Mouse (Mus musculus): ENCODE results near the gene Pnisr. TPM values are rescaled to one million over a fixed set of nuclear protein-coding genes. Genes with fewer than 3 reads are reported as not detected.

Gene Pnisr
- 48.3 TPM for polyA plus RNA-seq (2021)

DNA sequence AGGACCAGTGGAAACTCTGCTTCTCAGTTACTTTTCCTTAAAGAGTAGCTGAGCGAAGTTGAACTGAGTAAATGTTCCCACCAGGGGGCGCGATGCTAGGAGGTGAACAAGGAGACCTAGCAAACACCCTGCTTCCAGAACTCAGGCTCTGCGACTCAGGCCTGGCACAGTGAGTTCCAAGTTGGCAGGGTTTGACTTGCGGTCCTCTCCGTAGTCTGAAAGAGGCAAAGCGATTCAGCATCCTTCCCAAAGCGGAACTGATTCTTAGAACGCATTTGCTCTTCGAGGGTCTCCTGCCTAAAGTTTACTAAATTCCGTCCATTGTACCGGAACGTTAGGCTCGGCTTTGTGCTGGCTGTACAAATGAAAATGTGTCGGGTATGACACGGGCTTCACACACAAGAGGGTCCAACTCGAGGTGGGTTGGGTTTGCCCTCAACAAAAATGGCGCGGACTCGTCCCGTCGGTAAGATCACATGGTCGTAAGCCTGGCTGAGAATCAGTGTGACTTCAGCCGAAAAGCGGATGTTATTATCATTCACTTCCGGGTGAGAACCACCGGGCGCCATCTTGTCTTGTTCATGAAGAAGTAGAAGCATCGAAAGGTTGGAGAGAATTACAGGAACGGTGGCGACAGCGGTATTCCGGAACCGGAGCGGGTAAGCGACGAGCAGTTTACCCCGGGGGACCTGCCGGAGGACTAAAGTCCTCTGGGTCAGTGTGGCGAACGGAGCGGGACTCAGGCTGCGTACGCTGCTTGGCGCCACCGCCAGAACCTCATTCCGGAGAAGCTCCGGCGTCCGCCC lies at the start of gene Pnisr:
Gene Pnisr (plus strand): TSS at position 103 of the 806 bp plus-strand sequence.
- ChIA-PET CTCF (no interaction called here), POLR2A (interaction anchor here (1.1 kb wide), 1 partner anchor 21 kb away, joined by 3 read pairs; no protein-coding TSS in a partner anchor)
- peak; percentile 74 for TF ChIP-seq CTCF (IDR thresholded peaks at IDR 0.05)
- ATAC-seq = peak; percentile 96
- peak; percentile 94 for DNase-seq (ENCODE audit: low read depth, low spot score)
- in situ Hi-C loops (cut with MboI; ENCODE audit: low pct_unique_long_range_greater_than_20kb) = loop anchor here (5.0 kb wide), 1 partner anchor 100 kb away; no protein-coding TSS in a partner anchor
- H3K27me3 ChIP-seq = no peaks in the 10 kb centered on the region

- no peaks in the 10 kb centered on the region for H3K27me3 ChIP-seq
- no peak for DNase-seq (ENCODE audit: low read depth, low spot score)
- POLR2A ChIA-PET = no interaction called here
- CTCF ChIA-PET = interaction anchor here (1.2 kb wide), 1 partner anchor 14 kb away, joined by 3 read pairs; no protein-coding TSS in a partner anchor
- in situ Hi-C loops (cut with MboI; ENCODE audit: low pct_unique_long_range_greater_than_20kb) = loop anchor here (25.0 kb wide), 1 partner anchor 364 kb away; no protein-coding TSS in a partner anchor
- ATAC-seq = no peak
- TF ChIP-seq CTCF (IDR thresholded peaks at IDR 0.05) = no peak
These were observed 46.4 kb upstream of the Pnisr start for GRCm38 (mm10) chr4:21801013-21801412.

DNA sequence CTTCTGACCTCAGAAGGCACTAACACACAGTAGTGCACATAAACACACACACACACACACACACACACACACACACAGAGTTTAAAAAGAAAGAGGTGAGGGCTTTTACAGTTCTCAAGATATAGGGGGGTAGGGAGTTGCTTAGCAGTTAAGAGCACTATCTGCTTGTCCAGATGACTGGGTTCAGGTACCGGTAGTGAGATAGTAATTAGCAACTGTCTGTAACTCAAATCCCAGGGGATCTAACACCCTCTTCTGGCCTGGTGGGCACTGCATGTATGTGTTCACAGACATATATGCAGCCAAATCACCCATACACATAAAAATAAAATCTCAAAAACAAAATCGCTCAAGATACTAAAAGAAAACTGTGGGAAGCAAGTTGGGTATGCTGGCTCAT lies 45.8 kb upstream of the Pnisr start:
- ChIA-PET POLR2A (no interaction called here), CTCF (no interaction called here)
- in situ Hi-C loops (cut with MboI; ENCODE audit: low pct_unique_long_range_greater_than_20kb) = loop anchor here (25.0 kb wide), 1 partner anchor 364 kb away; no protein-coding TSS in a partner anchor
- ATAC-seq (no peak), DNase-seq (ENCODE audit: low read depth, low spot score) (no peak)
- H3K27me3 ChIP-seq = no peaks in the 10 kb centered on the region
- TF ChIP-seq CTCF (IDR thresholded peaks at IDR 0.05) = no peak

- TF ChIP-seq CTCF (IDR thresholded peaks at IDR 0.05) = no peak
- no peaks in the 10 kb centered on the region for H3K27me3 ChIP-seq
- no peak for DNase-seq (ENCODE audit: low read depth, low spot score)
- in situ Hi-C loops (cut with MboI; ENCODE audit: low pct_unique_long_range_greater_than_20kb) = loop anchor here (25.0 kb wide), 1 partner anchor 370 kb away; no protein-coding TSS in a partner anchor
- POLR2A ChIA-PET = no interaction called here
- CTCF ChIA-PET = no interaction called here
- ATAC-seq = no peak
These were observed 40.2 kb upstream of the Pnisr start for GRCm38 (mm10) chr4:21807204-21807603.

- in situ Hi-C loops (cut with MboI; ENCODE audit: low pct_unique_long_range_greater_than_20kb) = loop anchor here (10.0 to 25.0 kb wide), 4 partner anchors 56 to 373 kb away; partner anchors contain the start of gene Ccnc
- H3K27me3 ChIP-seq = no peaks in the 10 kb centered on the region
- ATAC-seq = no peak
- CTCF ChIA-PET = no interaction called here
- POLR2A ChIA-PET = no interaction called here
- no peak for DNase-seq (ENCODE audit: low read depth, low spot score)
- TF ChIP-seq CTCF (IDR thresholded peaks at IDR 0.05) = no peak
These were observed 36.8 kb upstream of the Pnisr start for GRCm38 (mm10) chr4:21810608-21811007.

- ChIA-PET CTCF (interaction anchor here (1.3 kb wide), 1 partner anchor 86 kb away, joined by 4 read pairs; the partner anchor contains the start of gene Ccnc), POLR2A (no interaction called here)
- no peak for DNase-seq (ENCODE audit: low read depth, low spot score)
- no peak for TF ChIP-seq CTCF (IDR thresholded peaks at IDR 0.05)
- no peak for ATAC-seq
- in situ Hi-C loops (cut with MboI; ENCODE audit: low pct_unique_long_range_greater_than_20kb) = loop anchor here (10.0 to 25.0 kb wide), 4 partner anchors 58 to 375 kb away; partner anchors contain the start of gene Ccnc
- no peaks in the 10 kb centered on the region for H3K27me3 ChIP-seq
These were observed 34.7 kb upstream of the Pnisr start for GRCm38 (mm10) chr4:21812635-21813034.

DNA sequence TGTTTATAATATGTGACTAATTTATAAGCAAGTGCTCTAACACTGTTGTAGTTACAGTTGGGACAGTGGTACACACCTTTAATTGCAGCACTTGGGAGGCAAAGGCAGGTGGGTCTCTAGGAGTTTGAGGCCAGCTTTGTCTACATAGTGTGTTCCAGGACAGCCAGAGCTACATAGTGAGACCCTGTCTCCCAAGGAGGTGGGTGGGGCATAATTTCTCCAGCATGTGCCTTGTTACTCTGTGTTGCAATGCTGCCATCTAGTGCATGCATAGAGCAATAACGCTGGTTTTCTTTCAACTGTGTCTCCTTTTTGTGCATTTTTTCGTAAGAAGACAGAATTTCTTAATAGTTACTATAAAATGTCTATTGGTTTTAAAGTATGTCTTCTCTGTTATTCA lies 33.4 kb upstream of the Pnisr start:
- ATAC-seq (no peak), DNase-seq (ENCODE audit: low read depth, low spot score) (no peak)
- no peaks in the 10 kb centered on the region for H3K27me3 ChIP-seq
- in situ Hi-C loops (cut with MboI; ENCODE audit: low pct_unique_long_range_greater_than_20kb) = loop anchor here (10.0 to 25.0 kb wide), 4 partner anchors 59 to 377 kb away; partner anchors contain the start of gene Ccnc
- POLR2A ChIA-PET = interaction anchor here (0.8 kb wide), 1 partner anchor 13 kb away, joined by 3 read pairs; no protein-coding TSS in a partner anchor
- CTCF ChIA-PET = interaction anchor here (0.8 to 1.8 kb wide), 7 partner anchors 9 to 87 kb away, joined by 3 to 11 read pairs (median 4); partner anchors contain the start of gene Ccnc
- TF ChIP-seq CTCF (IDR thresholded peaks at IDR 0.05) = peak; percentile 56

GRCm38 (mm10) chr4:21826616-21827015 lies 20.8 kb upstream of the Pnisr start:
- ATAC-seq (no peak), DNase-seq (ENCODE audit: low read depth, low spot score) (no peak)
- H3K27me3 ChIP-seq = no peaks in the 10 kb centered on the region
- ChIA-PET CTCF (interaction anchor here (3.0 kb wide), 1 partner anchor 13 kb away, joined by 11 read pairs; no protein-coding TSS in a partner anchor), POLR2A (interaction anchor here (1.1 kb wide), 1 partner anchor 20 kb away, joined by 3 read pairs; the partner anchor contains the start of gene Pnisr)
- no peak for TF ChIP-seq CTCF (IDR thresholded peaks at IDR 0.05)
- in situ Hi-C loops (cut with MboI; ENCODE audit: low pct_unique_long_range_greater_than_20kb) = no loop called here

GRCm38 (mm10) chr4:21832844-21833243 lies 14.5 kb upstream of the Pnisr start:
- H3K27me3 ChIP-seq = no peaks in the 10 kb centered on the region
- TF ChIP-seq CTCF (IDR thresholded peaks at IDR 0.05) = no peak
- in situ Hi-C loops (cut with MboI; ENCODE audit: low pct_unique_long_range_greater_than_20kb) = no loop called here
- ATAC-seq (no peak), DNase-seq (ENCODE audit: low read depth, low spot score) (no peak)
- ChIA-PET POLR2A (no interaction called here), CTCF (interaction anchor here (1.4 kb wide), 1 partner anchor 9 kb away, joined by 4 read pairs; no protein-coding TSS in a partner anchor)

- ChIA-PET POLR2A (no interaction called here), CTCF (no interaction called here)
- no peak for TF ChIP-seq CTCF (IDR thresholded peaks at IDR 0.05)
- ATAC-seq (peak; percentile 85), DNase-seq (ENCODE audit: low read depth, low spot score) (no peak)
- in situ Hi-C loops (cut with MboI; ENCODE audit: low pct_unique_long_range_greater_than_20kb) = loop anchor here (5.0 kb wide), 1 partner anchor 99 kb away; no protein-coding TSS in a partner anchor
- H3K27me3 ChIP-seq = no peaks in the 10 kb centered on the region
These were observed 876 bp downstream of the Pnisr start for GRCm38 (mm10) chr4:21848287-21848630.

DNA sequence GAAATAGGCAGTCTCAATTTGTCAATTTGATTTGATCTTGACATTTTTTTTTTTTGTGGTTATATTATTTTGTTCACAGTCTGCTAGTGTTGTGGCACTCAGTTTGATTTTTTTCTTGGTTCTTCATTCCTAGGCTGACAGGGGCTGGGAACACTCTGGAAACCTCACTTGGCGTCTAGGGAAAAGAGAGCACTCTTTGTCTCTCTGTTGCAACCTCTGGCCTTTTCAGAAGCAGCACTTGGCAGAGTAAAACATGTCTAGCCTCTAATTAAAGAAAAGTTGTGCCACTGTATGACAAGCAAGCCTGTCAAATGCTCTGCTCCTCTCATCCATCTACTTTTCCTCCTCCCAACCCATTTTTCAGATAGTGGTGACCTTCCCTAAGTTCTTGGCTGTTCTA lies 10.1 kb downstream of the Pnisr start:
- POLR2A ChIA-PET = no interaction called here

More for the DNA sequence above, 10.1 kb downstream of the Pnisr start:
- CTCF ChIA-PET = no interaction called here
- ATAC-seq (no peak), DNase-seq (ENCODE audit: low read depth, low spot score) (no peak)
- no peaks in the 10 kb centered on the region for H3K27me3 ChIP-seq
- in situ Hi-C loops (cut with MboI; ENCODE audit: low pct_unique_long_range_greater_than_20kb) = no loop called here
- no peak for TF ChIP-seq CTCF (IDR thresholded peaks at IDR 0.05)

Measured in Patski (cell line).